Mouse (Mus musculus) hindbrain, postnatal 0 days (tissue): ENCODE results near the gene Triobp. TPM values are rescaled to one million over a fixed set of nuclear protein-coding genes. Genes with fewer than 3 reads are reported as not detected.

Experiments
- ATAC-seq: fragments of 200-750 bp; cut with Nextera tagmentation; 2 replicates; pipeline ENCODE4 v1.8.0; 2017; ENCODE audit warnings: mild to moderate bottlenecking, moderate TSS enrichment, moderate library complexity
- DNase-seq: peaks from one replicate; pipeline ENCODE4 v3.0.0-alpha.2; 2015; ENCODE audit warnings: low spot score
- H3K27ac ChIP-seq: fragments of 300-500 bp; sonication (generic); 2 replicates; pipeline ENCODE4 v1.5.1; 2014; ENCODE audit warnings: mild to moderate bottlenecking
- H3K27me3 ChIP-seq: fragments of 300-500 bp; sonication (generic); 2 replicates; pipeline ENCODE4 v1.6.1; 2014; ENCODE audit warnings: low read length, mixed read lengths; ENCODE audit not compliant: insufficient read depth
- H3K36me3 ChIP-seq: fragments of 300-500 bp; sonication (generic); 2 replicates; pipeline ENCODE4 v1.6.1; 2014; ENCODE audit warnings: low read length, mixed read lengths; ENCODE audit not compliant: insufficient read depth
- H3K4me1 ChIP-seq: fragments of 300-500 bp; sonication (generic); 2 replicates; pipeline ENCODE4 v1.6.1; 2014; ENCODE audit warnings: antibody characterized with exemption, low read length, mixed read lengths; ENCODE audit not compliant: insufficient read depth
- H3K4me2 ChIP-seq: fragments of 300-500 bp; sonication (generic); 2 replicates; pipeline ENCODE4 v1.6.1; 2014; ENCODE audit warnings: low read depth, mild to moderate bottlenecking, low read length, moderate library complexity, mixed read lengths
- H3K4me3 ChIP-seq: fragments of 300-500 bp; sonication (generic); 2 replicates; pipeline ENCODE4 v1.5.1; 2014; ENCODE audit warnings: low read length
- H3K9ac ChIP-seq: fragments of 300-500 bp; sonication (generic); replicated peaks from 2 replicates; pipeline ENCODE4 v1.6.1; 2014; ENCODE audit warnings: mild to moderate bottlenecking, low read length, moderate library complexity, mixed read lengths
- H3K9me3 ChIP-seq: fragments of 300-500 bp; sonication (generic); 2 replicates; pipeline ENCODE4 v1.6.1; 2016; ENCODE audit warnings: low read length, mixed read lengths
- CTCF ChIP-seq: IDR thresholded peaks from 2 replicates; pipeline ENCODE4 v1.5.1; 2016; ENCODE audit warnings: antibody characterized with exemption, control low read depth, low read depth
- WGBS: fragments of 180-500 bp; shearing (Covaris S2); extraction: QIAGEN DNeasy Blood & Tissue Kit; methylation state at CpG from one replicate; pipeline ENCODE4 v1.1.7; 2014; 5-methylcytosine and 5-hydroxymethylcytosine counted together
- polyA plus RNA-seq: library from polyadenylated mRNA; unstranded; fragments of >200 nt; fragmentation: Nextera tagmentation; extraction: Ambion mirVana; gene quantifications from 2 replicates; pipeline ENCODE4 v1.2.1, GENCODE M21; 2015
- total RNA-seq: library from RNA; depleted of rRNA; stranded (reverse); fragments of >200 nt; gene quantifications from 2 replicates; pipeline ENCODE4 v1.2.3, GENCODE M21; 2014

Triobp gene
- total and polyA plus RNA-seq, 2 experiments from 2014 or later, result 20.7 to 57.6 TPM

GRCm38 (mm10) chr15:78914823-78915659 is 32.5 kb upstream of the Triobp start:
- Histone ChIP-seq H3K36me3 (peaks cover 8% of the 10 kb centered on the region; the same call in 1 of the 2 replicates), H3K4me2 (peak overlapping the region; percentile 86), H3K4me3 (peak overlapping the region; percentile 71), H3K9me3 (no peaks in the 10 kb centered on the region), H3K27me3 (no peaks in the 10 kb centered on the region), H3K27ac (peak overlapping the region; percentile 98; the same call in 1 of the 2 replicates), H3K4me1 (peaks cover 20% of the 10 kb centered on the region), H3K9ac (peak overlapping the region; percentile 86)
- 51% methylated on average over 8 of the region's 8 CpGs for WGBS
- TF ChIP-seq CTCF, result no peak
- ATAC-seq (no peak), DNase-seq (no peak)

GRCm38 (mm10) chr15:78915660-78916017 is 31.9 kb upstream of the Triobp start:
- DNase-seq (peak; percentile 93), ATAC-seq (peak; percentile 33; the same call in 1 of the 2 replicates)
- Histone ChIP-seq H3K9me3 (no peaks in the 10 kb centered on the region), H3K9ac (peak overlapping the region; percentile 86), H3K27ac (peak overlapping the region; percentile 48; the same call in 1 of the 2 replicates), H3K27me3 (no peaks in the 10 kb centered on the region), H3K36me3 (peaks cover 8% of the 10 kb centered on the region; the same call in 1 of the 2 replicates), H3K4me1 (peaks cover 20% of the 10 kb centered on the region), H3K4me3 (peak overlapping the region; percentile 71), H3K4me2 (peak overlapping the region; percentile 86)
- TF ChIP-seq CTCF, result peak; percentile 95
- 9% methylated on average over 8 of the region's 8 CpGs for WGBS

DNA sequence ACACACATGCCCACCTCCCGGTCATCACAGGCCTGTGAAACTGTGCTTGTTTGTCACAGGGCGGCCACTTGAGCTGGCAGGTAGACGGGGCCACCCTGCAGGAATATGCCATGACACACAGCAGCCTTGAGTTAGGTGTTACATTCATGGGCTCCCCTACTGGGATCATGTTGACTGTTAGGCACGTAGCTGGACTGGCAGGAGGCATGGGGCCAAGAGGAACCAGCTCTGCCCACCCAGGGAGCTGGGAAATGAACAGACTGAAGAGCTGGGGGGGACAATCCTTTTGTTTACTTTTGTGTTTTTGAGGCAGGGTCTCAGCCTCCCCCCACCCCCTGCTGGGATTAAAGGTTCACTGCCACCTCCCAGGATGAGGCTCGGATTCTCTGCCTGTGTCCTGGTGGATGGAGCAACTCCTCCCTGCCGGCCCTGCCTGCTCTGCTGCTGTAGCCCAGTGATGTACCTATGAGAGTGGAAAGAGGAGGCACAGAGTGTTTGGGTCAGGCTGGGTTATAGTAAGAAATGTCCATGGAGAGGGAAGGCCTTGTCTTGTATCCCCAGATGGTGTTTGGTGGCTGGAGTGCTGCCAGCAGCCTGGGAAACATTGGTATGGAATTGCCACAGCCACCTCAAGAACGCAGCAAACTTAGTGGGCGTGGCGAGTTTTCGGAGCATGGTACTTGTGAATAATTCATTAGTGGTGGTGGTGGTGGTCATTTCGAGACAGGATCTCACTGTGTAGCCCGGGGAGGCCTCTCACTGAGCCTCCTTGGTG is 31.3 kb upstream of the Triobp start:
- WGBS, result 17% methylated on average over 12 of the region's 12 CpGs
- H3K27me3 ChIP-seq, result no peaks in the 10 kb centered on the region

DNA sequence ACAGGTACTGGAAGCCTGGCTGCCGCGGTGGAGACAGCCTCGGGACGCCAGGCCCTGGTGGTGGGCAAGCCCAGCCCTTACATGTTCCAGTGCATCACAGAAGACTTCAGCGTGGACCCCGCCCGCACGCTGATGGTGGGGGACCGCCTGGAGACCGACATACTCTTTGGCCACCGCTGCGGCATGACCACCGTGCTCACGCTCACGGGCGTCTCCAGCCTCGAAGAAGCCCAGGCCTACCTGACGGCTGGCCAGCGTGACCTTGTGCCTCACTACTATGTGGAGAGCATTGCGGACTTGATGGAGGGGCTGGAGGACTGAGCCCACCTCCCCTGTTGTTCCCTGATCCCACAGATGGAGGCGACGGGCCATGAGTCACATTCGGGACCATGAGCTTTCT is 29.4 kb upstream of the Triobp start:
- H3K4me3 ChIP-seq, result no peak overlapping the region
- ATAC-seq, result no peak
- 92% methylated on average over 23 of the region's 23 CpGs for WGBS
- DNase-seq, result no peak
- H3K36me3 ChIP-seq, result peaks cover 8% of the 10 kb centered on the region; the same call in 1 of the 2 replicates
- H3K9ac ChIP-seq, result no peak overlapping the region
- peaks cover 17% of the 10 kb centered on the region for H3K4me1 ChIP-seq
- no peak overlapping the region for H3K27ac ChIP-seq
- H3K9me3 ChIP-seq, result no peaks in the 10 kb centered on the region
- no peak for TF ChIP-seq CTCF
- no peaks in the 10 kb centered on the region for H3K27me3 ChIP-seq
- H3K4me2 ChIP-seq, result no peak overlapping the region

More for the DNA sequence above, 31.3 kb upstream of the Triobp start:
- peak overlapping the region; percentile 71 for H3K4me3 ChIP-seq
- peaks cover 8% of the 10 kb centered on the region; the same call in 1 of the 2 replicates for H3K36me3 ChIP-seq
- peak overlapping the region; percentile 86 for H3K9ac ChIP-seq
- peak overlapping the region; percentile 86 for H3K4me2 ChIP-seq
- H3K4me1 ChIP-seq, result peaks cover 20% of the 10 kb centered on the region
- ATAC-seq (0 out of 2 replicates have a peak, but pooled peaks have one; percentile 1), DNase-seq (peak; percentile 57)
- H3K9me3 ChIP-seq, result no peaks in the 10 kb centered on the region
- no peak for TF ChIP-seq CTCF
- peak overlapping the region; percentile 48; the same call in 1 of the 2 replicates for H3K27ac ChIP-seq

DNA sequence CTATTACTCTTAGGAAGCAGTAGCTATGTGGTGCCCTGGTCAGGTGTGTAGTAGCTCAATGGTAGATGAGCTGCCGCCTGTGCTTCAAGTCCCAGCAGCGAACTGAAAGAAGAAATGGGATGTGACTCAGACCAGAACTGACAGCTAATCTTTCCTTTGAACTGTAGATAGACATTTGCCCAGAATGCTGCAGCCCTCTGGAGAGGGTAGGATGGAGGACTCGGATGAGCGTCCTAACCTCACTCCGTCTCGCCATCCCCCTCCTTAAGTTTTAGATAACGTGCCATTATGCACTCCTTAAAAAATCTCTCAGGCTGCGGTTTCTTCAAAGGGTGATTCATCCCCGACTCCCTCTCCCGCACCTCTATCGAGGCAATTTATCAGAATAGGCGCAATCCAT is 27.6 kb upstream of the Triobp start:
- Histone ChIP-seq H3K4me3 (no peak overlapping the region), H3K27me3 (no peaks in the 10 kb centered on the region), H3K9me3 (no peaks in the 10 kb centered on the region), H3K9ac (no peak overlapping the region), H3K4me2 (no peak overlapping the region), H3K36me3 (peaks cover 8% of the 10 kb centered on the region; the same call in 1 of the 2 replicates), H3K4me1 (peaks cover 15% of the 10 kb centered on the region), H3K27ac (no peak overlapping the region)
- WGBS, result 88% methylated on average over 12 of the region's 12 CpGs
- ATAC-seq (no peak), DNase-seq (no peak)
- no peak for TF ChIP-seq CTCF

DNA sequence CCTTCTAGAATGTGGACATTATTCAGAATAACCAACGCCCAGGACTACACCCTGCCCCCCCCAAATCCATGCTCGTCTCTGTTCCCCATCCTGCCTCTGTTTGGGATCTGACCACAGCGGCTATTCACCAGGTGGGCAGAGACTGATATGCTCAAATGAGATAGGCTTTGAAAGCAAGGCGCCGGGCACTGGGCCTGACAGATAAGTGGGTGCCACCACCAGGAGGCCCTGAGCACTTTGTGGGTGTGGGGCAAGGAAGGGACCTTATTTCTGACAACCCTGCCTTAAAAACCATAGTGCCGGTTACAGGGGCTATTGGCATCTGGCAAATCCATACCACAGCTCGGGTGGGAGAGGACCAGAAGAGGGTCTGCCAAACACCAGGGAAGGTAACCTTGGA is 24.8 kb upstream of the Triobp start:
- no peak for TF ChIP-seq CTCF
- no peak for ATAC-seq
- WGBS, result 86% methylated on average over 7 of the region's 7 CpGs

More for the DNA sequence above, 24.8 kb upstream of the Triobp start:
- H3K27me3 ChIP-seq, result no peaks in the 10 kb centered on the region
- no peak overlapping the region for H3K4me2 ChIP-seq
- H3K36me3 ChIP-seq, result peaks cover 8% of the 10 kb centered on the region; the same call in 1 of the 2 replicates
- H3K4me1 ChIP-seq, result peaks cover 12% of the 10 kb centered on the region
- no peak for DNase-seq
- H3K9ac ChIP-seq, result no peak overlapping the region
- H3K4me3 ChIP-seq, result no peak overlapping the region
- no peak overlapping the region for H3K27ac ChIP-seq
- no peaks in the 10 kb centered on the region for H3K9me3 ChIP-seq
